Mouse (Mus musculus) heart, adult 2 months (tissue): Measurements from ENCODE around the gene Gle1. TPM values are rescaled to one million over a fixed set of nuclear protein-coding genes. Genes with fewer than 3 reads are reported as not detected.

Experiments used
- DNase-seq, 2 experiments: peaks; one replicate each; pipeline ENCODE4 v3.0.0; 2021
- H3K27ac ChIP-seq: fragments of 200-600 bp; 2 replicates; pipeline ENCODE4 v1.8.1; 2022
- H3K27me3 ChIP-seq: fragments of 200-500 bp; 2 replicates; pipeline ENCODE4 v1.6.1; 2012; ENCODE audit warnings: mild to moderate bottlenecking, low read length, inconsistent platforms, mixed read lengths; ENCODE audit not compliant: control insufficient read depth, insufficient read depth
- H3K36me3 ChIP-seq: fragments of 200-500 bp; 2 replicates; pipeline ENCODE4 v1.6.1; 2012; ENCODE audit warnings: low read length, inconsistent platforms; ENCODE audit not compliant: control insufficient read depth, insufficient read depth
- H3K4me1 ChIP-seq: fragments of 200-500 bp; 2 replicates; pipeline ENCODE4 v1.6.1; 2011; ENCODE audit warnings: low read length; ENCODE audit not compliant: control insufficient read depth, insufficient read depth
- H3K4me3 ChIP-seq: fragments of 200-600 bp; 2 replicates; pipeline ENCODE4 v1.8.1; 2022
- H3K79me2 ChIP-seq: fragments of 200-500 bp; replicated peaks from 2 replicates; pipeline ENCODE4 v1.6.1; 2012; ENCODE audit warnings: mild to moderate bottlenecking, inconsistent platforms, low read length, moderate library complexity, mixed read lengths; ENCODE audit not compliant: control insufficient read depth, insufficient read depth
- H3K9ac ChIP-seq: fragments of 200-500 bp; 2 replicates; pipeline ENCODE4 v1.6.1; 2012; ENCODE audit warnings: low read depth, mild to moderate bottlenecking, control low read depth, inconsistent platforms, low read length, mixed read lengths
- CTCF ChIP-seq: fragments of 200-600 bp; IDR thresholded peaks from 2 replicates; pipeline ENCODE4 v1.8.1; 2022; ENCODE audit warnings: antibody characterized with exemption, mild to moderate bottlenecking, moderate library complexity
- EP300 ChIP-seq: fragments of 200-500 bp; IDR thresholded peaks from 2 replicates; pipeline ENCODE4 v1.6.1; 2011; ENCODE audit warnings: low read depth, low read length, control low read depth; ENCODE audit not compliant: insufficient read depth
- POLR2A ChIP-seq: fragments of 200-500 bp; IDR thresholded peaks from 2 replicates; pipeline ENCODE4 v1.6.1; 2011; ENCODE audit warnings: mild to moderate bottlenecking, low read depth, low read length, control low read depth; ENCODE audit not compliant: insufficient read depth
- WGBS: fragments of 180-500 bp; shearing (Covaris S2); methylation state at CpG from one replicate; pipeline ENCODE4 v1.1.7; 2018; 5-methylcytosine and 5-hydroxymethylcytosine counted together
- intact Hi-C: fragments of 180-260 bp; cut with DNase I; formaldehyde crosslinking; loops from one replicate; pipeline ENCODE4 v1.15.1; 2025
- polyA plus RNA-seq: library from polyadenylated mRNA; depleted of rRNA; stranded (reverse); fragments of >200 nt; gene quantifications from 2 replicates; pipeline ENCODE4 v1.2.3, GENCODE M21; 2012
- total RNA-seq, 2 experiments: library from RNA; stranded (reverse); gene quantifications; 2 replicates each; pipeline ENCODE4 v1.2.3; 2021

Gene Gle1
- total and polyA plus RNA-seq, 3 experiments: 14.9 to 25.6 (median 23.8) TPM

GRCm38 (mm10) chr2:29965906-29966305, 30.7 kb downstream of the Gle1 start:
- peak overlapping the region; percentile 100 for H3K27ac ChIP-seq
- peaks cover 3% of the 10 kb centered on the region for H3K79me2 ChIP-seq
- no peaks in the 10 kb centered on the region for H3K27me3 ChIP-seq
- under 1% methylated on average over 34 of the region's 41 CpGs for WGBS
- H3K4me3 ChIP-seq: peak overlapping the region; percentile 97
- H3K36me3 ChIP-seq: peaks cover 41% of the 10 kb centered on the region
- peak; percentile 43 for TF ChIP-seq CTCF
- no peak for TF ChIP-seq POLR2A
- TF ChIP-seq EP300: no peak
- peaks cover 21% of the 10 kb centered on the region for H3K4me1 ChIP-seq
- H3K9ac ChIP-seq: peak overlapping the region; percentile 95
- peak; percentile 69 to 74 for DNase-seq
- intact Hi-C loops: loop anchor here (2.0 to 10.0 kb wide), 3 partner anchors 21 to 141 kb away; partner anchors contain the start of genes Gle1 and Urm1

DNA sequence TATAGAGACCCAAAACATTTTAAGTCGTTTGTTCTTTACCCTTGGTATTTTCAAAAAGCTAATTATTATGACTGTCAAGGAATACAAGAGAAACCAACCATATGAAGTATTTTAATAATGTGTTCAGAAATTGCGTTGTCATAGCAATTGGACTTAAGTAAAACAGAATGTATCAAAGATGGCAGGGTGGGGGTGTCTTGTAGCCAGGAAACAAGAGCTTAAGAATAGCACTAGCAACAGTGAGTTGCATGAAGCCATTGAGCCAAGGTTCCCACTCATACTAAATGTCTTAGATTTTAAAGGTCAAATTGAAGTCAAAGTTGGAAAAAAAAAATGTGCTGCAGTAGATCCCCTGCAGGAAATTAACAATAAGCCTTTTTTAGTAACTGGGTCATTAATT, 31.6 kb downstream of the Gle1 start:
- peaks cover 49% of the 10 kb centered on the region for H3K36me3 ChIP-seq
- H3K79me2 ChIP-seq: peaks cover 3% of the 10 kb centered on the region
- no peak for TF ChIP-seq POLR2A
- TF ChIP-seq CTCF: no peak
- no peak for TF ChIP-seq EP300
- H3K9ac ChIP-seq: no peak overlapping the region
- intact Hi-C loops: loop anchor here (10.0 kb wide), 1 partner anchor 142 kb away; the partner anchor contains the start of gene Urm1
- peak overlapping the region; percentile 100 for H3K27ac ChIP-seq
- H3K4me1 ChIP-seq: peaks cover 24% of the 10 kb centered on the region
- H3K4me3 ChIP-seq: peak overlapping the region; percentile 97
- 20% methylated on average over 2 of the region's 2 CpGs for WGBS
- H3K27me3 ChIP-seq: no peaks in the 10 kb centered on the region
- no peak for DNase-seq

DNA sequence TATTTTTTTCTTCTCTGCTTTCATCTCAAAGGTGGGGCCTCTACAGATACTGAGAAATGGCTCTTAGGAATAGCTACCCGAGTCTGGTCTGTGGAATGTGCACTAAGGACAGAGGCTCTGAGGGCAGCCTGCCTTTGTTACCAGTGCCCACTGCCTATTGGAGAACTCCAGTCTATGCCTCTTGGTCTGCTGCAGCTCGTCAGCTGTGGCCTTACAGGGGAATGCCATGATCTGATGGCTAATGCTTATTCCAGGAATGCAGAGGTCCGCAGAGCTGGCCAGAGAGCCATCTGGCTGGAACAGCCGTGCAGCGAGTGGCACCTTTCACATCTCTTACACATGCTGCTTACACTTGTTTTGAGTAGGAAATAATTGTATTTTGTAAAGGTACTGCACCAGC, 32.5 kb downstream of the Gle1 start:
- intact Hi-C loops: loop anchor here (10.0 kb wide), 1 partner anchor 143 kb away; the partner anchor contains the start of gene Urm1
- Histone ChIP-seq H3K27ac (peak overlapping the region; percentile 16; the same call in 1 of the 2 replicates), H3K4me3 (peak overlapping the region; percentile 97), H3K27me3 (no peaks in the 10 kb centered on the region), H3K9ac (peak overlapping the region; percentile 76), H3K79me2 (peaks cover 3% of the 10 kb centered on the region), H3K36me3 (peaks cover 55% of the 10 kb centered on the region), H3K4me1 (peaks cover 31% of the 10 kb centered on the region)
- TF ChIP-seq EP300 (0 out of 2 replicates have a peak, but pooled peaks have one; percentile 25), POLR2A (peak; percentile 37; the same call in 1 of the 2 replicates), CTCF (no peak)
- peak in 1 of 2 experiments; percentile 11 for DNase-seq
- 7% methylated on average over 5 of the region's 5 CpGs for WGBS

GRCm38 (mm10) chr2:29968638-29969037, 33.4 kb downstream of the Gle1 start:
- H3K27me3 ChIP-seq: no peaks in the 10 kb centered on the region
- TF ChIP-seq POLR2A (0 out of 2 replicates have a peak, but pooled peaks have one; percentile 27), CTCF (no peak), EP300 (no peak)
- WGBS: 21% methylated on average over 5 of the region's 5 CpGs
- no peak overlapping the region; the same call in 1 of the 2 replicates for H3K4me3 ChIP-seq
- peaks cover 32% of the 10 kb centered on the region for H3K4me1 ChIP-seq
- H3K27ac ChIP-seq: peak overlapping the region; percentile 29; the same call in 1 of the 2 replicates
- H3K36me3 ChIP-seq: peaks cover 57% of the 10 kb centered on the region
- peaks cover 3% of the 10 kb centered on the region for H3K79me2 ChIP-seq
- peak overlapping the region; percentile 27; the same call in 1 of the 2 replicates for H3K9ac ChIP-seq
- intact Hi-C loops: loop anchor here (10.0 kb wide), 1 partner anchor 144 kb away; the partner anchor contains the start of gene Urm1
- DNase-seq: peak in 1 of 2 experiments; percentile 14

- H3K27me3 ChIP-seq: no peaks in the 10 kb centered on the region
- peaks cover 74% of the 10 kb centered on the region for H3K36me3 ChIP-seq
- TF ChIP-seq CTCF (no peak), POLR2A (0 out of 2 replicates have a peak, but pooled peaks have one; percentile 12), EP300 (no peak)
- peak overlapping the region; percentile 77 for H3K27ac ChIP-seq
- peak; percentile 77 to 82 for DNase-seq
- no peak overlapping the region for H3K4me3 ChIP-seq
- H3K9ac ChIP-seq: no peak overlapping the region
- H3K4me1 ChIP-seq: peaks cover 33% of the 10 kb centered on the region
- intact Hi-C loops: no loop called here
- WGBS: 20% methylated on average over 9 of the region's 9 CpGs
- peaks cover 8% of the 10 kb centered on the region for H3K79me2 ChIP-seq
Measured at GRCm38 (mm10) chr2:29971838-29972635, 36.8 kb downstream of the Gle1 start.
